Mouse (Mus musculus) stomach, embryonic 14.5 days (tissue): ENCODE results near the gene Mtrr. TPM values are rescaled to one million over a fixed set of nuclear protein-coding genes. Genes with fewer than 3 reads are reported as not detected.
A peak's percentile ranks its signal among the peaks of the same experiment; 100 is the strongest.
"Not testable (repeated sequence)": the region's sequence is repeated elsewhere in the genome, so short reads cannot be mapped to it uniquely, and the experiment has no call there.

Source experiments
- ATAC-seq: fragments of 200-750 bp; cut with Nextera tagmentation; 2 replicates; pipeline ENCODE4 v1.8.0; 2017; ENCODE audit warnings: low read depth, moderate TSS enrichment; ENCODE audit not compliant: insufficient number of reproducible peaks, insufficient read depth, low FRiP score
- H3K27ac ChIP-seq: fragments of 300-500 bp; sonication (generic); 2 replicates; pipeline ENCODE4 v1.5.1; 2014; ENCODE audit warnings: mild to moderate bottlenecking, low read length, moderate library complexity, mixed read lengths
- H3K27me3 ChIP-seq: fragments of 300-500 bp; sonication (generic); 2 replicates; pipeline ENCODE4 v1.6.1; 2014; ENCODE audit warnings: low read length, control low read depth, mixed read lengths; ENCODE audit not compliant: control insufficient read depth, insufficient read depth
- H3K36me3 ChIP-seq: fragments of 300-500 bp; sonication (generic); 2 replicates; pipeline ENCODE4 v1.6.1; 2014; ENCODE audit warnings: mild to moderate bottlenecking, control low read depth, low read length, moderate library complexity, mixed read lengths; ENCODE audit not compliant: control insufficient read depth, insufficient read depth
- H3K4me1 ChIP-seq: fragments of 300-500 bp; sonication (generic); 2 replicates; pipeline ENCODE4 v1.6.1; 2014; ENCODE audit warnings: low read length, control low read depth, mixed read lengths; ENCODE audit not compliant: control insufficient read depth, insufficient read depth
- H3K4me2 ChIP-seq: fragments of 300-500 bp; sonication (generic); replicated peaks from 2 replicates; pipeline ENCODE4 v1.6.1; 2014; ENCODE audit warnings: low read depth, low read length, control low read depth
- H3K4me3 ChIP-seq: fragments of 300-500 bp; sonication (generic); 2 replicates; pipeline ENCODE4 v1.5.1; 2014; ENCODE audit warnings: low read depth, low read length, control low read depth
- H3K9ac ChIP-seq: fragments of 300-500 bp; sonication (generic); replicated peaks from 2 replicates; pipeline ENCODE4 v1.6.1; 2014; ENCODE audit warnings: low read depth, mild to moderate bottlenecking, control low read depth, low read length, moderate library complexity, mixed read lengths
- H3K9me3 ChIP-seq: fragments of 300-500 bp; sonication (generic); 2 replicates; pipeline ENCODE4 v1.6.1; 2016; ENCODE audit warnings: low read depth, low read length, control low read depth; ENCODE audit not compliant: control insufficient read depth
- WGBS: fragments of 180-500 bp; shearing (Covaris S2); extraction: QIAGEN DNeasy Blood & Tissue Kit; methylation state at CpG from one replicate; pipeline ENCODE4 v1.1.7; 2014; 5-methylcytosine and 5-hydroxymethylcytosine counted together
- polyA plus RNA-seq: library from polyadenylated mRNA; unstranded; fragments of >200 nt; fragmentation: Nextera tagmentation; extraction: Ambion mirVana; gene quantifications from 2 replicates; pipeline ENCODE4 v1.2.1, GENCODE M21; 2014

The Mtrr gene
- polyA plus RNA-seq, 1 experiment from 2014 or later, result 17.9 TPM

DNA sequence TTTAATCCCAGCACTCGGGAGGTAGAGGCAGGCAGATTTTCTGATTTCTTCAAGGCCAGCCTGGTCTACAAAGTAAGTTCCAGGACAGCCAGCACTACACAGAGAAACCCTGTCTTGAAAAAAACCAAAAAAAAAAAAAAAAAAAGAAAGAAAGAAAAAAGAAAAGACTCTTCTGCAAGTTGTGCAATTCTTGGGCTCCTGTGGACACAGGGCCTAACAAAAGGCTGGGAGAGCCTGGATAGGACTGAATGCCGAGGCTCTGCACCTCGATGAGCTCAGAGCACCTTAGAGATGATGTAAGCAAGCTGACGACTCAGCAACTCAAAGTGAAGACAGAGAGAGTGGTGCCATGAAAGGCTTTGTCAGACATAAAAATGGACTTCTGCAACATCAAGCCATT is 7.6 kb downstream of the Mtrr start:
- H3K27ac ChIP-seq, result no peak overlapping the region
- no peaks in the 10 kb centered on the region for H3K27me3 ChIP-seq
- no peak overlapping the region for H3K9ac ChIP-seq
- no peak overlapping the region for H3K4me3 ChIP-seq
- H3K9me3 ChIP-seq, result no peaks in the 10 kb centered on the region
- WGBS, result 84% methylated on average over 4 of the region's 4 CpGs
- peaks cover 31% of the 10 kb centered on the region for H3K36me3 ChIP-seq
- H3K4me2 ChIP-seq, result no peak overlapping the region
- H3K4me1 ChIP-seq, result no peaks in the 10 kb centered on the region
- no peak for ATAC-seq

DNA sequence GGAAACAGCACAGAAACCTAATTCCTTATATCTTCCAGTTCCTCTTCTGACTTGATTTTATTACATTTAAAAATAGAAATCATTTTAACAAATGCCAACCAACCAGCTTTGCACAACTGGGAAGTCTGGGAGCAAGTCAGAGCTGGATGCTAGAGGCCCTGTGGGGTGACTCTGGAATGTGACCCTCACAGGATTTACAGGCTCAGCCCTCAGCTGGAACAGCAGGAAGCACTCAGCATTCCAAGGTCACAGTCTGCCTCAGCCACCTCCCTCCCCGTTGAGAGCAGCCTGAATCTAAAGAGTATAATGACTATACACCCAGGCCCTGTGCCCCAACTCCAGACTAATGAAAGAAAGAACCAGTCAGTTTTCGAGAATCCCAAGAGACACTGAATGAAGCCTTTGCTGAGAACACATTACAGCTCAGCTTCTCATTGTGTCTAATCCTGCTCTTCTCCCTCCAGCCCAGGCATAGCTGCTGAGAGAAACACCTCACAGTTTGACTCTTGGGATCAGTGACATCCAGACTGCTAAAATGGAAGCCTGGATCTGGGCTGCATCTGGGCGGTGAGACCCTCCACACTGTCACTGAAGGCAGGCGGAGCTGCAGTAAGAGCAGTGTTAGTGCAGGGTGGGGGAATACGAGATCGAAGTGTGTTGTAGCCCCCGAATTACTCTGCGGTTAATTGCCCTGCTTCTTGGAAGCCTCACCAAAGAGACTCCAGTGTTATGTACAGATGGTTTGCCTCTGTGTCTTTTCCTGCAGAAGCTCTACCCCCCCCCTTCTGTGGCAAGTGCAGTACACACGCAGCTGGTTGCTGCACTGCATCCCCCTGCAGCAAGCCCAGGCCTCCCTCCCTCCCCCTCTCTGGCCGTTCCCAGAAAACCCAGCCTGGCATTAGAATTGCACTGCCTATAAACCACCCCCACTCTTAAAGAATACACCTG is 8.7 kb downstream of the Mtrr start:
- Histone ChIP-seq H3K9me3 (no peaks in the 10 kb centered on the region), H3K4me1 (no peaks in the 10 kb centered on the region), H3K27ac (peak overlapping the region; percentile 39; the same call in 1 of the 2 replicates), H3K4me3 (no peak overlapping the region), H3K36me3 (peaks cover 35% of the 10 kb centered on the region), H3K27me3 (no peaks in the 10 kb centered on the region), H3K9ac (no peak overlapping the region), H3K4me2 (no peak overlapping the region)
- ATAC-seq, result peak; percentile 73; the same call in 1 of the 2 replicates
- WGBS, result 59% methylated on average over 10 of the region's 10 CpGs

DNA sequence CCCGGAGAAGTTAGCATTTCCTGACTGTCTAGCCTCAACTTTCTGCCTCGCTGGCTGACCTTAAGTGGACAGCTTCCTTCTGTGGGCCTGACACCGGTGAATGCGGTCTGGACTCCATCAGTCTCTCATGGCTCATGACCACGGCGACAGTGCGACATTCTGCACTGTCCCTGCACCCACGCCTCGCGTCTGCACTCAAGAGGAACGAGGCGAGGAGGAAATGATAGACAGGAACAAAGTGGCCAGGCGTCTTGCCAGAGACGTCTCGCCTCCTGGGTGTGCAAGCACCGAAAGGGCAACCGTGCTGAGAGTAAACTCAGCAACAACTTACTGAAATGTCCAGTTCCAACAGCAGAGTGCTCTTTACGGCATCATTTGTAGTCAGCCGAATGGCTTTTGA is 9.7 kb downstream of the Mtrr start:
- ATAC-seq, result no peak
- no peaks in the 10 kb centered on the region for H3K9me3 ChIP-seq
- no peak overlapping the region for H3K4me2 ChIP-seq
- no peaks in the 10 kb centered on the region for H3K27me3 ChIP-seq
- peaks cover 31% of the 10 kb centered on the region for H3K36me3 ChIP-seq
- no peak overlapping the region for H3K9ac ChIP-seq
- no peaks in the 10 kb centered on the region for H3K4me1 ChIP-seq
- H3K4me3 ChIP-seq, result no peak overlapping the region
- no peak overlapping the region for H3K27ac ChIP-seq
- 84% methylated on average over 19 of the region's 19 CpGs for WGBS

DNA sequence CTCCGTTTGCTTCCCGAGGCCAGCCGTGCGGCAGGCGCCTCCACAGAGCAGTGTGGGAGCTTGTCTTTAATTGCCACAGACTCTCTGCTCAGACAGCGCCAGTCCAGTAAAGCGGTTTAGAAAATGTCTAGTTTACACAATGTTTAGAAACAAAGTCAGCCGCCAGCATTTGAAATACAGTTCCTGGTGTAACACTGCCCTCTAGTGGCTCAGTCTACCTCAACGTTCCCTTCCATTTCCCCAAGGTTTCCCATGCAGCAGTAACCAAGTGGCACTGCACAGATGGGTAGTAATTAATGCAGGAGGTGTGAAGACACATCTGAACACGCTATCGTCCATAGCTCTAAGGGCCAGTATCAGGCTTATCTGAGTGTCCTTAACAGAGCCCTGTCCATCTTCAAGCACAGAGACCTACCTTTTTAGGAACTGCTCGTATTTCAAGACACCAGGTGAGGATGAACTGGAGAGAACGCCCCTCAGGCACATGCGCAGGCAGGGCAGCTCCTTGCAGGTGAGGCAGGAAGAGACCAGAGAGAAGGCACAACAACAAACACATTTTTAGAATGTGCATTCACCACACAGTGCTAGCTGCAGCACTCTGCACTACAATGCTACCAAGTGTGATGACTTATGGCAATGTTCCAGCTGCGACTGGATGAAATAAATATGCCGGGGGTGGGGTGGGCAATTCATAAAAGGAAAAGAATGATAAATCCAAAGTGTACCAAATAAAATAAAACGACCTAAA is 12.2 kb downstream of the Mtrr start:
- peaks cover 42% of the 10 kb centered on the region for H3K36me3 ChIP-seq
- no peaks in the 10 kb centered on the region for H3K9me3 ChIP-seq
- no peaks in the 10 kb centered on the region for H3K4me1 ChIP-seq
- no peak for ATAC-seq
- no peak overlapping the region for H3K4me2 ChIP-seq
- no peak overlapping the region for H3K4me3 ChIP-seq
- 57% methylated on average over 17 of the region's 17 CpGs for WGBS
- H3K27me3 ChIP-seq, result no peaks in the 10 kb centered on the region
- H3K27ac ChIP-seq, result no peak overlapping the region
- no peak overlapping the region for H3K9ac ChIP-seq

DNA sequence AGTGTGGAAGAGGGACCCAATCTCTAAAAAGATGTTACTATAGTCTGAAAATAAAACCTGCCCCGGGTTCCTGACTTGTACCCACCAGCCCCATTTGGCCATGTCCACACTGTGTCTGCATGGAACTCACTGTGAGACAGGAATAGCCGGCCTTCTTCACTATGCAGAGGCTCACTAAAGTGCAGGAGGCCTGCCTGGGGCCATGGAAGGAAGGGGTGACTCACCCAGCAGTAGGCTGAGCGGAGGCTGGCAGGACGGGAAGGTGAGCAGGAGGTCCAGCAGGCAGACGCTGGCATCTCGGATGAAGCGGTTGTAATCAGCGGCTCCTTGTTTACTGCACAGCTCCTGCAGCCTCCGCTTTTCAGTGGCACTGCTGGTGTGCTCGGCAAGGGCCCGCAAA is 13.4 kb downstream of the Mtrr start:
- H3K36me3 ChIP-seq, result peaks cover 53% of the 10 kb centered on the region
- no peak overlapping the region for H3K9ac ChIP-seq
- H3K4me3 ChIP-seq, result no peak overlapping the region
- H3K4me2 ChIP-seq, result no peak overlapping the region
- H3K27ac ChIP-seq, result no peak overlapping the region
- WGBS, result 91% methylated on average over 11 of the region's 11 CpGs
- no peaks in the 10 kb centered on the region for H3K4me1 ChIP-seq
- no peaks in the 10 kb centered on the region for H3K9me3 ChIP-seq
- ATAC-seq, result no peak
- no peaks in the 10 kb centered on the region for H3K27me3 ChIP-seq

DNA sequence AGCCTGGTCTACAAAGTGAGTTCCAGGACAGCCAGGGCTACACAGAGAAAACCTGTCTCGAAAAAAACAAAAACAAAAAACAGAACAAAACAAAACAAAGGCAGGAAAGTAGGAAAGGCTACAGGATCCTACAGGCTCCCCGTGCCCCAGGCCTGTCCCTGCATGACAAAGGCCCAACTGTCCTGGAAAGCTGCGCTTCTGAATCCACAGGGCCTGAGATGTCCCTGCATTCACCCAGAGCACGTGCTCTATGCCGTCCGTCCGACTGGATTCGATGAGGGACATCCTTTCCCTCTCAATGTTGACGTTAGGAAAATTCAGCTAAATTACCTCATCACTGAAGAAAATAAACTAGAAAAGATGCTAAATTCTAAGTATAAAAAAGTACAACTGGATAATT is 13.8 kb downstream of the Mtrr start:
- H3K9ac ChIP-seq, result no peak overlapping the region
- H3K9me3 ChIP-seq, result no peaks in the 10 kb centered on the region
- no peaks in the 10 kb centered on the region for H3K4me1 ChIP-seq
- peaks cover 57% of the 10 kb centered on the region for H3K36me3 ChIP-seq
- no peak overlapping the region for H3K4me3 ChIP-seq
- H3K4me2 ChIP-seq, result no peak overlapping the region
- 93% methylated on average over 9 of the region's 9 CpGs for WGBS
- no peak for ATAC-seq
- H3K27ac ChIP-seq, result no peak overlapping the region
- no peaks in the 10 kb centered on the region for H3K27me3 ChIP-seq

DNA sequence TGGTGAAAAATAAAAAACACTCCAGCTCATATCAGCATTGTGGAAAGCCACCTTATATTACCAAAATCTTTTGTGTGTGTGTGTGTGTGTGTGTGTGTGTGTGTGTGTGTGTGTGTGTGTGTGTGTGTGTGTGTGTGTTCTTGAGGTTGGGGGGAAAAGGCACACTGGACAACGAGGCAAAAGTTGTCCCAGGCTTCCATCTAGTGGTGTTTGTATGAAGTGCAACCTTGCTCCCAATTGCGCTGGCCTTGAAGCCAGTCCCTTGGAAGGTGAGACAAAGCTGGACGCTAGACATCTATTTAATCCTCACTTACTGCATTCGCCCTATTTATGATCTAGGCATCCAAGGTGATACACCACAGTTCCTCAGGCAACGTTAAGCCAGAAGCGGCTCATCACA is 28.6 kb downstream of the Mtrr start:
- H3K9ac ChIP-seq, H3K4me2 ChIP-seq, H3K9me3 ChIP-seq, H3K27me3 ChIP-seq, ATAC-seq, H3K36me3 ChIP-seq, H3K4me1 ChIP-seq, H3K4me3 ChIP-seq, H3K27ac ChIP-seq: not testable (repeated sequence)
- 21% methylated on average over 4 of the region's 6 CpGs for WGBS
